Mouse (Mus musculus) neural tube, embryonic 12.5 days (tissue): ENCODE measurements around the gene Gm27027. TPM values are rescaled to one million over a fixed set of nuclear protein-coding genes. Genes with fewer than 3 reads are reported as not detected.

Experiments
- ATAC-seq: fragments of 200-750 bp; cut with Nextera tagmentation; 2 replicates; pipeline ENCODE4 v1.8.0; 2017; ENCODE audit warnings: low read depth, mild to moderate bottlenecking, moderate TSS enrichment, moderate library complexity; ENCODE audit not compliant: low FRiP score
- H3K27ac ChIP-seq: fragments of 300-500 bp; sonication (generic); 2 replicates; pipeline ENCODE4 v1.5.1; 2016
- H3K27me3 ChIP-seq: fragments of 300-500 bp; sonication (generic); replicated peaks from 2 replicates; pipeline ENCODE4 v1.6.1; 2016; ENCODE audit warnings: mild to moderate bottlenecking
- H3K36me3 ChIP-seq: fragments of 300-500 bp; sonication (generic); 2 replicates; pipeline ENCODE4 v1.6.1; 2016; ENCODE audit warnings: mild to moderate bottlenecking
- H3K4me1 ChIP-seq: fragments of 300-500 bp; sonication (generic); 2 replicates; pipeline ENCODE4 v1.6.1; 2016
- H3K4me2 ChIP-seq: fragments of 300-500 bp; sonication (generic); replicated peaks from 2 replicates; pipeline ENCODE4 v1.6.1; 2016; ENCODE audit warnings: mild to moderate bottlenecking
- H3K4me3 ChIP-seq: fragments of 300-500 bp; sonication (generic); 2 replicates; pipeline ENCODE4 v1.5.1; 2016
- H3K9ac ChIP-seq: fragments of 300-500 bp; sonication (generic); 2 replicates; pipeline ENCODE4 v1.6.1; 2016; ENCODE audit warnings: mild to moderate bottlenecking
- H3K9me3 ChIP-seq: fragments of 300-500 bp; sonication (generic); 2 replicates; pipeline ENCODE4 v1.6.1; 2016; ENCODE audit warnings: mild to moderate bottlenecking
- WGBS: fragments of 180-500 bp; shearing (Covaris S2); methylation state at CpG from one replicate; pipeline ENCODE4 v1.1.7; 2016; 5-methylcytosine and 5-hydroxymethylcytosine counted together
- polyA plus RNA-seq: library from polyadenylated mRNA; unstranded; fragments of >200 nt; fragmentation: Nextera tagmentation; extraction: Ambion mirVana; gene quantifications from 2 replicates; pipeline ENCODE4 v1.2.1, GENCODE M21; 2016

Gm27027 gene
- polyA plus RNA-seq, 1 experiment from 2014 or later: not detected

DNA sequence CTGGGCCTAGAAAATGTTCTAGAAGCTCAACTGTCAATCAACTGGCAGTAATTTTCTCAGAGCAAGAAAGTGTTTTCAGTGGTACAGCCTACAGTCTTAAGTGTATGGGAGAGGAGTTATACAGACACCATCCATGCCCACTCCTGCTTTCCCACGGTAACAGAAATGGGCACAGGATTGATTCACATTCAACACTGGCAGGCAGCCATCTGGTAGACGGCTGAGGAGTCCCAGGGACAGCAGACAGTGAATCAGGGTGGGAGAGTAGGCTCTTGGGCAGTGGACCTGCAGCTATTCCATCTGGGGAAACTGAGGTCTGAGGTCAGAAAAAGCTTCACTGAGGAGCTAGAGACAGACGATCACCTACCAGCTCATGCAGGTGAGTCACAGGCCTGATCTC, 24.5 kb downstream of the Gm27027 start:
- no peak overlapping the region for H3K4me3 ChIP-seq
- H3K27ac ChIP-seq: no peak overlapping the region
- 74% methylated on average over 3 of the region's 3 CpGs for WGBS
- no peaks in the 10 kb centered on the region; the same call in 1 of the 2 replicates for H3K27me3 ChIP-seq
- peaks cover 16% of the 10 kb centered on the region for H3K4me1 ChIP-seq
- no peak overlapping the region for H3K4me2 ChIP-seq
- no peaks in the 10 kb centered on the region for H3K9me3 ChIP-seq
- no peak for ATAC-seq
- H3K9ac ChIP-seq: no peak overlapping the region
- H3K36me3 ChIP-seq: no peaks in the 10 kb centered on the region

GRCm38 (mm10) chr2:93964494-93965160, 31.5 kb downstream of the Gm27027 start:
- no peaks in the 10 kb centered on the region for H3K9me3 ChIP-seq
- no peak overlapping the region for H3K4me3 ChIP-seq
- H3K27me3 ChIP-seq: peaks cover 3% of the 10 kb centered on the region; the same call in 1 of the 2 replicates
- WGBS: 43% methylated on average over 7 of the region's 7 CpGs
- no peaks in the 10 kb centered on the region for H3K36me3 ChIP-seq
- no peak overlapping the region for H3K27ac ChIP-seq
- H3K9ac ChIP-seq: no peak overlapping the region
- peaks cover 9% of the 10 kb centered on the region for H3K4me1 ChIP-seq
- ATAC-seq: peak; percentile 37
- no peak overlapping the region for H3K4me2 ChIP-seq

DNA sequence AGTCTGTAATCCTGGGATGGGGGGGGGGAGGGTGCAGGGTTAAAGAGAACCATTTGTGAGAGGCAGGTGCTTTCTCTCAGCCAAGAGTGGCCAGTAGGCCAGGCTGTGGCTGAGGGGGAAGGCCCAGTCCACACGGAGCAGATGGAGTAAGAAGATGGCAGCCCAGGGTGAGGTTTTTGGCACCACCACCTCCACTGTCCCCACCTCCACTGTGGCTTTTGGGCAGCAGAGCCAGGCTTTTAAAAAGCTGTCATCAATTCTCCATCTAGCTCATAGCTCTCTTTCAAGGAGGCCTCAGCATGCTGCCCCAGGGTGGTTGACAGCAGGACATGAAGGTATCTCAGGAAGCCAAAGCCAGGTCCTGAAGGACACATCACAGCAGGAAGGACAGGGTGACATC, 32.4 kb downstream of the Gm27027 start:
- Histone ChIP-seq H3K4me1 (peaks cover 9% of the 10 kb centered on the region), H3K27me3 (peaks cover 5% of the 10 kb centered on the region), H3K9ac (no peak overlapping the region), H3K9me3 (no peaks in the 10 kb centered on the region), H3K27ac (no peak overlapping the region), H3K36me3 (no peaks in the 10 kb centered on the region), H3K4me2 (no peak overlapping the region), H3K4me3 (no peak overlapping the region)
- 76% methylated on average over 1 of the region's 1 CpGs for WGBS
- ATAC-seq: no peak

DNA sequence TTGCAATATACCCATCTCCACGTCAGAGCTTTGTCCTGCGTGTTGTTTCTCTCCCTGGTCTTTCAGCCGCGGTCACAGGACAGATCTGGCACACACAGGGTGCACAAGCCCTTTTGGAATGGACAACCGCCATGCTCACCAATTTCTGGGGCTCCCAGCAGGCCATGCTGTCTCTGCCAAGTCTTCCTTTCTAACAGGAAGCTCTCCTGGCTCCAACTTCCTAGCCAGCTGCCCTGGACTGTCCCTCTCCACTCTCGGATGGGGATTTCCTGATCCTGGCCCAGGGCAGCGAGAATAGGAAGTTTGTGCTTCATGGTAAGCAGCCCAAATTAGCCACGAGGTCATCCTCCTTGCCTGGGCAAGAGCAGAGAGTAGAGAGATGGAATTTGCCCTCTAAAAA, 34.4 kb downstream of the Gm27027 start:
- 76% methylated on average over 8 of the region's 8 CpGs for WGBS
- Histone ChIP-seq H3K9me3 (no peaks in the 10 kb centered on the region), H3K9ac (no peak overlapping the region), H3K4me3 (no peak overlapping the region), H3K4me1 (peaks cover 17% of the 10 kb centered on the region), H3K27me3 (peaks cover 24% of the 10 kb centered on the region), H3K27ac (no peak overlapping the region), H3K4me2 (no peak overlapping the region), H3K36me3 (no peaks in the 10 kb centered on the region)
- ATAC-seq: no peak

DNA sequence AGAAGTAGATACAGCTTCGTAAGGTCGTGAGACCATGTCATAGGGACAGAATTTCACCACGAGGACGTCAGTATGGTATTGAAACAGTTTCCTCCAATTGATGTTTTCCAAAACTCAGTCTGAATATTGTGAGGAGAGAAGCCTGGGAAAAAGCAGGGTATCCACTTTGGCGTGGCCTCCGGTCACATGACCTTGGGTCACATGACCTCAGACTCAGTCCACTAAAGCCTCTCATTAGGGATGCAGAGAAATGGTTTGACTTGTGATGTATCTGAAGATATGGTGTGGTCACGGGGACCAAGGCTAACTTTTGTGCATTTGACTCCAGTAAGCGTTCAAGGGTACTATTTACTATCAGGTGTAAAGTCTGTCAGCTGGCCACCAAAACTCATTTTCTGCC, 36.8 kb downstream of the Gm27027 start:
- Histone ChIP-seq H3K4me1 (peaks cover 32% of the 10 kb centered on the region), H3K9ac (no peak overlapping the region), H3K9me3 (no peaks in the 10 kb centered on the region), H3K4me3 (no peak overlapping the region), H3K27ac (no peak overlapping the region), H3K4me2 (no peak overlapping the region), H3K27me3 (peaks cover 48% of the 10 kb centered on the region), H3K36me3 (no peaks in the 10 kb centered on the region)
- no peak for ATAC-seq
- 76% methylated on average over 8 of the region's 8 CpGs for WGBS

- Histone ChIP-seq H3K4me2 (no peak overlapping the region), H3K27me3 (peaks cover 56% of the 10 kb centered on the region), H3K36me3 (no peaks in the 10 kb centered on the region), H3K4me1 (peaks cover 31% of the 10 kb centered on the region), H3K9me3 (no peaks in the 10 kb centered on the region), H3K4me3 (no peak overlapping the region), H3K27ac (no peak overlapping the region), H3K9ac (no peak overlapping the region)
- WGBS: 59% methylated on average over 3 of the region's 3 CpGs
- no peak for ATAC-seq
Observed at GRCm38 (mm10) chr2:93958216-93958615, 37.9 kb downstream of the Gm27027 start.

DNA sequence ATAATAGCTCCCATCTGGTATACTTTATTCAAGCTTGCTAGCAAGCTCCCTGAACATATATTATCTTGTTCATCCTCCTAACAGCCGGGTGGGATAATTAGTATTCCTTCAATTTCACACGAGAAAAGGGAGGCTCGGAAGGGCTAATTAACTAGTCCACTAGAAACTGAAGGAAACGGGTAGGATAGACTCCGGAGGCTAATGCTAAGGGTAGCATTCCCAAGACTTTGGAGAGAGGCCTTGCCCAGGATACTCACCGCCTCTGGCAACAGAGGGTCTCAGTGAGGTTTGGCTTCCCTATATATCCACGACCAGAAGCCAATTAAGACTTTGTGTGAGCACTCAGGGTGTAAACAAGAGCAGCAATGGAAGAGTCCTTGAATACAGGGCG, 38.4 kb downstream of the Gm27027 start:
- peaks cover 58% of the 10 kb centered on the region for H3K27me3 ChIP-seq
- 44% methylated on average over 8 of the region's 8 CpGs for WGBS
- H3K4me3 ChIP-seq: peak overlapping the region; percentile 68; the same call in 1 of the 2 replicates
- no peak overlapping the region for H3K27ac ChIP-seq
- peaks cover 31% of the 10 kb centered on the region for H3K4me1 ChIP-seq
- peak overlapping the region; percentile 98 for H3K4me2 ChIP-seq
- no peaks in the 10 kb centered on the region for H3K9me3 ChIP-seq
- H3K9ac ChIP-seq: no peak overlapping the region
- ATAC-seq: no peak
- no peaks in the 10 kb centered on the region for H3K36me3 ChIP-seq

- peak; percentile 70 for ATAC-seq
- Histone ChIP-seq H3K4me3 (peak within 1 kb of the TSS; percentile 68), H3K9me3 (no peaks in the 10 kb centered on the region), H3K9ac (peak within 1 kb of the TSS; percentile 83), H3K27ac (no peak within 1 kb of the TSS), H3K4me1 (peaks cover 31% of the 10 kb centered on the region), H3K36me3 (no peaks in the 10 kb centered on the region), H3K27me3 (peaks cover 58% of the 10 kb centered on the region), H3K4me2 (peak within 1 kb of the TSS; percentile 98)
- WGBS: 4% methylated on average over 41 of the region's 62 CpGs
Observed at GRCm38 (mm10) chr2:93956908-93957784, 39.0 kb downstream of the Gm27027 start, which contains the start of gene Gm13889. Gene Gm13889 (minus strand): TSS chr2:93957201.

DNA sequence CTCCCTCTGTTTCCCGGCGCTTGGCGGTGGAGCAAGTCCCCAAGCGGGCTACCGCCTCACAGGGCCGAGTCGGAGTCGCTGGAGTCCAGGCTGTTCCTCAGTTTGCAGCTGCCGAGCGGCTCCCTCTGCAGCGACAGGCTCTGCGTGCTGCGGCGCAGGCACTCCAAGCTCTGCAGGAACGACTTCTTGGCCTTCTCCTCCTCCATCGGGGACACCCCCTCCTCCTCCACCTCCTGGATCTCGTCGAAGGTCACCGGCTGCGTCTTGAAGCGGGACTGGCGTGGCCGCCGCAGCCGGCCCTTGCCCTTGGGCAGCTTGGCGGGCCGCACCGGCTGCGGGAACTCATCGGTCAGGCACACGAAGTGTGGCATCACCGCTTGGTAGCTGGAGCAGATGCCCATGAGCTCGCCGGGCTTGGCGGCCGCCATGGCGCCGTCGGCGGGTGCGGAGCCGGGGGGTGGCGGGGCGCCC, 39.8 kb downstream of the Gm27027 start:
- Histone ChIP-seq H3K27me3 (peaks cover 58% of the 10 kb centered on the region), H3K27ac (no peak overlapping the region)
- WGBS: under 1% methylated on average over 44 of the region's 44 CpGs

GRCm38 (mm10) chr2:93955886-93956285, 40.3 kb downstream of the Gm27027 start:
- peaks cover 31% of the 10 kb centered on the region for H3K4me1 ChIP-seq
- H3K4me2 ChIP-seq: peak overlapping the region; percentile 98
- ATAC-seq: peak; percentile 26
- peak overlapping the region; percentile 83 for H3K9ac ChIP-seq
- H3K36me3 ChIP-seq: no peaks in the 10 kb centered on the region
- no peaks in the 10 kb centered on the region for H3K9me3 ChIP-seq
- H3K4me3 ChIP-seq: peak overlapping the region; percentile 68
- H3K27me3 ChIP-seq: peaks cover 58% of the 10 kb centered on the region
- H3K27ac ChIP-seq: no peak overlapping the region
- under 1% methylated on average over 31 of the region's 31 CpGs for WGBS

More for the DNA sequence above, 39.8 kb downstream of the Gm27027 start:
- Histone ChIP-seq H3K36me3 (no peaks in the 10 kb centered on the region), H3K4me2 (peak overlapping the region; percentile 98), H3K4me1 (peaks cover 31% of the 10 kb centered on the region), H3K4me3 (peak overlapping the region; percentile 68), H3K9me3 (no peaks in the 10 kb centered on the region), H3K9ac (peak overlapping the region; percentile 83)
- ATAC-seq: peak; percentile 52

DNA sequence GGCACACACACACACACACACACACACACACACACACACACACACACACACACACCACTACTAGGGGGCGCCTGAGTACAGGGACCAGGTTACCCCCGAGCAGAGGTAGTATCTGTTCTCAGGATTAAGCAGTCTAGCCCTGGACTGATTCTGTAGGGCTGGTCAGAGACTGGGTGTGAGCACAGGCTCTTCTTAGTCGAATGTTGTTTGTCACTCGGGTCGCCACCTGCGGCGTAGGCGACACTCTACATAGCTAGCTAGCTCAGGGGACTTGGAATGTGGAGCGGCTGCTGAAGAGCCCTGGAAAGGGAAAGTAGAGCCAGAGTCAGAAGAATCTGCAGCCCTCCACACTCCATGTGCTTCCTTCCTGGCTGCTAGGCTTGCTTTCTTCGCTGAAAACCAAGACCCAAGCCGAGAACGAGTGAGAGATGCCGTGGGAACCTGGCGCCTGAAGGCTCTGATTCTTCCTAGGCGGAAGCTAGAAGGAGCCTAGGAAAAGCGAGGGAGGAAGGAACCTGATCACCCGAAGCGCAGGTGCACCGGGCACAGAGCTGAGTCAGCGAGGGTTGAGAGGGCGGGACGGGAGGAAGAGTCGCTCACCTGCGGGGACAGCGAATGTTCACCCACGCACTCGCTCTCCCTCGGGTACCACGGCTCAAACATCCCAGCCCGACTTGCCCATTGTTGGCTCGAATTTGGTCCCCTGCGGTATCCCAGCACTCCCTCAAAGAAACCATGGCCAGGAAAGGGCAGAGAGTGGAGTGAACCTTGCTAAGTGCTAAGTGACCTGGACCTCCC, 41.2 kb downstream of the Gm27027 start:
- H3K4me2 ChIP-seq: peak overlapping the region; percentile 98
- H3K9ac ChIP-seq: peak overlapping the region; percentile 83; the same call in 1 of the 2 replicates
- H3K27ac ChIP-seq: no peak overlapping the region
- H3K4me1 ChIP-seq: peaks cover 31% of the 10 kb centered on the region
- no peaks in the 10 kb centered on the region for H3K9me3 ChIP-seq
- 1% methylated on average over 32 of the region's 32 CpGs for WGBS
- H3K36me3 ChIP-seq: no peaks in the 10 kb centered on the region
- no peak for ATAC-seq
- H3K27me3 ChIP-seq: peaks cover 55% of the 10 kb centered on the region
- H3K4me3 ChIP-seq: peak overlapping the region; percentile 68
